In genomic region chr7:124990695-124991094, GRCm38 (mm10) we compare ENCODE assay signal across 8 mouse cellular contexts.
DNase-seq lines count a peak whose midpoint lies in the region; ATAC-seq and TF ChIP-seq lines count a peak whose summit lies in the region.

No protein-coding gene starts in this region.

- intact Hi-C loops in left cerebral cortex, adult 2 months (cut with DNase I) = no loop called here

- WGBS in liver, embryonic 11.5 days = 60% methylated on average over 13 of the region's 13 CpGs

- DNase-seq in cerebellum, postnatal 25 days = peak; percentile 19 to 20
- no peak for DNase-seq in cerebellum, adult 9-10 months
- peak; percentile 16 to 35 for DNase-seq in left cerebral cortex, adult 2 months (ENCODE audit: extremely low spot score in 1 of 2, low spot score in 2 of 2)
- peak; percentile 57 for DNase-seq in retina, embryonic 14.5 days (ENCODE audit: low spot score)
- no peak for DNase-seq in testis, postnatal 10 days (ENCODE audit: low spot score)
- DNase-seq in liver, embryonic 11.5 days (ENCODE audit: low spot score) = no peak
- DNase-seq in heart, adult 11 months = no peak

- H3K4me1 ChIP-seq in liver, embryonic 11.5 days (replicated peaks; ENCODE audit: control insufficient read depth, insufficient read depth, low read length) = no peaks in the 10 kb centered on the region

- no peak for TF ChIP-seq CTCF in left cerebral cortex, adult 2 months (IDR thresholded peaks at IDR 0.05)

- H3K4me2 ChIP-seq in liver, embryonic 11.5 days = no peak overlapping the region

- H3K9ac ChIP-seq in liver, embryonic 11.5 days (ENCODE audit: low read depth, low read length) = no peak overlapping the region

- ATAC-seq in frontal cortex, adult (ENCODE audit: low TSS enrichment) = peak; percentile 89
- ATAC-seq in liver, embryonic 11.5 days (replicated peaks; ENCODE audit: low FRiP score) = no peak

- H3K27ac ChIP-seq in left cerebral cortex, adult 2 months = no peak overlapping the region
- no peak overlapping the region for H3K27ac ChIP-seq in liver, embryonic 11.5 days (ENCODE audit: low read depth, low read length)

- no peaks in the 10 kb centered on the region for H3K36me3 ChIP-seq in liver, embryonic 11.5 days (ENCODE audit: control insufficient read depth, insufficient read depth, low read length)

- no peaks in the 10 kb centered on the region for H3K27me3 ChIP-seq in liver, embryonic 11.5 days (replicated peaks; ENCODE audit: control insufficient read depth, insufficient read depth, low read length)

- no peak overlapping the region for H3K4me3 ChIP-seq in left cerebral cortex, adult 2 months
- no peak overlapping the region for H3K4me3 ChIP-seq in liver, embryonic 11.5 days (ENCODE audit: low read depth, low read length)

- no peaks in the 10 kb centered on the region; the same call in 1 of the 2 replicates for H3K9me3 ChIP-seq in liver, embryonic 11.5 days (ENCODE audit: control insufficient read depth, low read length)

Comparison
In these comparisons a context has a peak if more than half of its experiments do, and no peak if none do; other contexts are left out.
1. DNase-seq: peak in cerebellum, postnatal 25 days (2 of 2), left cerebral cortex, adult 2 months (2 of 2) and retina, embryonic 14.5 days (single experiment); none in cerebellum, adult 9-10 months (single experiment), testis, postnatal 10 days (single experiment), liver, embryonic 11.5 days (single experiment) and heart, adult 11 months (single experiment).